22 mouse cellular contexts compared by ENCODE assay signal in genomic region chr3:124271229-124271628, GRCm38 (mm10). TPM values are rescaled to one million over a fixed set of nuclear protein-coding genes. Genes with fewer than 3 reads are reported as not detected.
DNase-seq lines count a peak whose midpoint lies in the region; ATAC-seq and TF ChIP-seq lines count a peak whose summit lies in the region.
"Had no signal": no experiment of that assay in that cellular context is flagged by ENCODE, and none has a peak within 500 bp of the region (broad histone marks: within the 10 kb centered on the region; RNA-seq: fewer than 3 reads in every experiment).

No protein-coding gene starts in this region.

- H3K36me3 ChIP-seq in embryonic facial prominence, embryonic 11.5 days (replicated peaks; ENCODE audit: control insufficient read depth, insufficient read depth, low read depth, low read length): no peaks in the 10 kb centered on the region
- H3K36me3 ChIP-seq in embryonic facial prominence, embryonic 10.5 days (replicated peaks): no peaks in the 10 kb centered on the region
- no peaks in the 10 kb centered on the region for H3K36me3 ChIP-seq in midbrain, embryonic 11.5 days (ENCODE audit: control insufficient read depth, insufficient read depth, low read length)
- H3K36me3 ChIP-seq in midbrain, embryonic 16.5 days (ENCODE audit: control insufficient read depth, insufficient read depth, low read length): no peaks in the 10 kb centered on the region
- H3K36me3 ChIP-seq in midbrain, embryonic 14.5 days (ENCODE audit: control insufficient read depth, insufficient read depth, low read length): no peaks in the 10 kb centered on the region
- H3K36me3 ChIP-seq in midbrain, embryonic 15.5 days (replicated peaks): no peaks in the 10 kb centered on the region
- H3K36me3 ChIP-seq: G1E had no signal

- DNase-seq in embryonic facial prominence, embryonic 11.5 days (ENCODE audit: low spot score): peak; percentile 32
- DNase-seq in embryonic facial prominence, embryonic 10.5 days (ENCODE audit: low spot score): no peak
- peak; percentile 76 for DNase-seq in midbrain, embryonic 11.5 days (ENCODE audit: low spot score, missing footprints)
- DNase-seq in midbrain, embryonic 14.5 days: peak; percentile 56
- DNase-seq in brain, embryonic 14.5 days (ENCODE audit: low read depth): peak; percentile 70
- no peak for DNase-seq in cerebellum, adult 18-20 months
- DNase-seq: adrenal gland, adult 2 months; adrenal gland, adult 8-10 months; adrenal gland, postnatal 10 days; adrenal gland, postnatal 14 days; adrenal gland, postnatal 25 days; adrenal gland, postnatal 36 days; B cell, adult 2 months; cerebellum, adult 11 months; cerebellum, adult 11-12 months had no signal

- no peak overlapping the region for H3K4me2 ChIP-seq in embryonic facial prominence, embryonic 11.5 days (ENCODE audit: low read depth, low read length)
- no peak overlapping the region for H3K4me2 ChIP-seq in midbrain, embryonic 11.5 days
- no peak overlapping the region for H3K4me2 ChIP-seq in midbrain, embryonic 16.5 days (ENCODE audit: low read length)
- no peak overlapping the region for H3K4me2 ChIP-seq in midbrain, embryonic 14.5 days (ENCODE audit: low read length)
- no peak overlapping the region for H3K4me2 ChIP-seq in midbrain, embryonic 15.5 days

- H3K9me3 ChIP-seq in embryonic facial prominence, embryonic 11.5 days (replicated peaks; ENCODE audit: control insufficient read depth, low read length): no peaks in the 10 kb centered on the region
- H3K9me3 ChIP-seq in embryonic facial prominence, embryonic 10.5 days: no peaks in the 10 kb centered on the region
- no peaks in the 10 kb centered on the region for H3K9me3 ChIP-seq in midbrain, embryonic 11.5 days (ENCODE audit: control insufficient read depth, low read length)
- no peaks in the 10 kb centered on the region for H3K9me3 ChIP-seq in midbrain, embryonic 16.5 days (replicated peaks; ENCODE audit: control insufficient read depth, low read length, poor library complexity, severe bottlenecking)
- H3K9me3 ChIP-seq in midbrain, embryonic 14.5 days (ENCODE audit: control insufficient read depth, low read length): no peaks in the 10 kb centered on the region
- no peaks in the 10 kb centered on the region for H3K9me3 ChIP-seq in midbrain, embryonic 15.5 days

- H3K4me3 ChIP-seq in embryonic facial prominence, embryonic 11.5 days (ENCODE audit: low read depth, low read length): no peak overlapping the region
- H3K4me3 ChIP-seq in embryonic facial prominence, embryonic 10.5 days: no peak overlapping the region
- no peak overlapping the region for H3K4me3 ChIP-seq in midbrain, embryonic 11.5 days (ENCODE audit: low read depth, low read length)
- no peak overlapping the region for H3K4me3 ChIP-seq in midbrain, embryonic 16.5 days (ENCODE audit: low read depth, low read length)
- no peak overlapping the region for H3K4me3 ChIP-seq in midbrain, embryonic 14.5 days (replicated peaks; ENCODE audit: low read depth, low read length)
- no peak overlapping the region for H3K4me3 ChIP-seq in midbrain, embryonic 15.5 days

- H3K9ac ChIP-seq in embryonic facial prominence, embryonic 11.5 days (replicated peaks; ENCODE audit: low read length): no peak overlapping the region
- no peak overlapping the region for H3K9ac ChIP-seq in midbrain, embryonic 11.5 days (ENCODE audit: low read length)
- no peak overlapping the region for H3K9ac ChIP-seq in midbrain, embryonic 16.5 days (ENCODE audit: low read depth, low read length)
- H3K9ac ChIP-seq in midbrain, embryonic 14.5 days (replicated peaks; ENCODE audit: low read length): no peak overlapping the region
- H3K9ac ChIP-seq in midbrain, embryonic 15.5 days: no peak overlapping the region

- H3K4me1 ChIP-seq in embryonic facial prominence, embryonic 11.5 days (ENCODE audit: control insufficient read depth, insufficient read depth, low read length): no peaks in the 10 kb centered on the region
- peaks cover 3% of the 10 kb centered on the region for H3K4me1 ChIP-seq in embryonic facial prominence, embryonic 10.5 days
- H3K4me1 ChIP-seq in midbrain, embryonic 11.5 days (ENCODE audit: control insufficient read depth, insufficient read depth, low read length): peaks cover 11% of the 10 kb centered on the region; the same call in 1 of the 2 replicates
- H3K4me1 ChIP-seq in midbrain, embryonic 16.5 days (ENCODE audit: control insufficient read depth, insufficient read depth, low read length): peaks cover 2% of the 10 kb centered on the region; the same call in 1 of the 2 replicates
- H3K4me1 ChIP-seq in midbrain, embryonic 14.5 days (ENCODE audit: control insufficient read depth, insufficient read depth, low read length): peaks cover 14% of the 10 kb centered on the region; the same call in 1 of the 2 replicates
- H3K4me1 ChIP-seq in midbrain, embryonic 15.5 days: peaks cover 11% of the 10 kb centered on the region

- H3K27me3 ChIP-seq in embryonic facial prominence, embryonic 11.5 days (ENCODE audit: control insufficient read depth, insufficient read depth, low read length): no peaks in the 10 kb centered on the region
- no peaks in the 10 kb centered on the region for H3K27me3 ChIP-seq in embryonic facial prominence, embryonic 10.5 days (replicated peaks; ENCODE audit: low read depth, poor library complexity, severe bottlenecking)
- H3K27me3 ChIP-seq in midbrain, embryonic 11.5 days (ENCODE audit: control insufficient read depth, insufficient read depth, low read length): no peaks in the 10 kb centered on the region
- no peaks in the 10 kb centered on the region for H3K27me3 ChIP-seq in midbrain, embryonic 16.5 days (ENCODE audit: control insufficient read depth, insufficient read depth, low read depth, low read length)
- H3K27me3 ChIP-seq in midbrain, embryonic 14.5 days (ENCODE audit: control insufficient read depth, insufficient read depth, low read length): no peaks in the 10 kb centered on the region
- no peaks in the 10 kb centered on the region for H3K27me3 ChIP-seq in midbrain, embryonic 15.5 days (replicated peaks)
- H3K27me3 ChIP-seq: CH12.LX had no signal

- 46% methylated on average over 4 of the region's 4 CpGs for WGBS in embryonic facial prominence, embryonic 11.5 days
- 55% methylated on average over 4 of the region's 4 CpGs for WGBS in embryonic facial prominence, embryonic 10.5 days
- WGBS in midbrain, embryonic 11.5 days: 64% methylated on average over 4 of the region's 4 CpGs
- WGBS in midbrain, embryonic 16.5 days: 27% methylated on average over 4 of the region's 4 CpGs
- WGBS in midbrain, embryonic 14.5 days: 26% methylated on average over 4 of the region's 4 CpGs
- 27% methylated on average over 4 of the region's 4 CpGs for WGBS in midbrain, embryonic 15.5 days

- no peak for ATAC-seq in embryonic facial prominence, embryonic 11.5 days (replicated peaks; ENCODE audit: insufficient number of reproducible peaks, low FRiP score, low TSS enrichment, low read depth)
- ATAC-seq in midbrain, embryonic 11.5 days (ENCODE audit: low FRiP score): no peak
- ATAC-seq in midbrain, embryonic 16.5 days: no peak
- no peak for ATAC-seq in midbrain, embryonic 14.5 days (ENCODE audit: low FRiP score, low TSS enrichment)
- no peak; the same call in 1 of the 2 replicates for ATAC-seq in midbrain, embryonic 15.5 days (replicated peaks)
- ATAC-seq: activated CD4-positive, CD25-positive, alpha-beta regulatory T cell, adult 4 months; CD4-positive, CD25-positive, alpha-beta regulatory T cell, adult 4 months; Patski had no signal

- no peak overlapping the region for H3K27ac ChIP-seq in embryonic facial prominence, embryonic 11.5 days (replicated peaks; ENCODE audit: low read depth, low read length)
- H3K27ac ChIP-seq in embryonic facial prominence, embryonic 10.5 days (replicated peaks): no peak overlapping the region
- no peak overlapping the region for H3K27ac ChIP-seq in midbrain, embryonic 11.5 days (ENCODE audit: low read depth, low read length)
- no peak overlapping the region for H3K27ac ChIP-seq in midbrain, embryonic 16.5 days (ENCODE audit: low read length)
- H3K27ac ChIP-seq in midbrain, embryonic 14.5 days (replicated peaks; ENCODE audit: low read depth, low read length): no peak overlapping the region
- no peak overlapping the region for H3K27ac ChIP-seq in midbrain, embryonic 15.5 days

- no peak for TF ChIP-seq CTCF in brain, embryonic 14.5 days (IDR thresholded peaks at IDR 0.05; ENCODE audit: borderline replicate concordance, extremely low read depth, insufficient read depth, insufficient read length)

- no peak for TF ChIP-seq POLR2A in brain, embryonic 14.5 days (IDR thresholded peaks at IDR 0.05; ENCODE audit: borderline replicate concordance, extremely low read depth, insufficient read depth, insufficient read length, poor library complexity, severe bottlenecking)

RNA-seq across cellular contexts. Expression of gene Tram1l1, which starts 49.4 kb away (rescaled TPM):
- polyA plus RNA-seq in embryonic facial prominence, embryonic 11.5 days (2014; fragmentation: Nextera tagmentation; extraction: Ambion mirVana): 18.1 and 19.3 TPM in 2 replicates
- 10.9 TPM in 2 replicates for polyA plus RNA-seq in embryonic facial prominence, embryonic 10.5 days (2016; fragmentation: Nextera tagmentation; extraction: Ambion mirVana)
- 28.5 and 33.0 TPM in 2 replicates for polyA plus RNA-seq in midbrain, embryonic 11.5 days (2014; fragmentation: Nextera tagmentation; extraction: Ambion mirVana)
- 56.9 and 59.2 TPM in 2 replicates for polyA plus RNA-seq in midbrain, embryonic 16.5 days (2015; fragmentation: Nextera tagmentation; extraction: Ambion mirVana)
- 57.2 and 57.6 TPM in 2 replicates for polyA plus RNA-seq in midbrain, embryonic 14.5 days (2014; fragmentation: Nextera tagmentation; extraction: Ambion mirVana)
- polyA plus RNA-seq in midbrain, embryonic 15.5 days (2015; fragmentation: Nextera tagmentation; extraction: Ambion mirVana): 54.5 and 57.4 TPM in 2 replicates
- 31.3 and 32.2 TPM in 2 replicates for polyA plus RNA-seq in brain, embryonic 14.5 days (2012; rRNA removed)
- polyA plus RNA-seq: activated CD4-positive, CD25-positive, alpha-beta regulatory T cell, adult 4 months; CD4-positive, CD25-positive, alpha-beta regulatory T cell, adult 4 months; G1E; Patski had no signal

Comparison
In these comparisons a context has a peak if more than half of its experiments do, and no peak if none do; other contexts are left out.
1. DNase-seq: peak in embryonic facial prominence, embryonic 11.5 days (single experiment), midbrain, embryonic 11.5 days (single experiment), midbrain, embryonic 14.5 days (single experiment) and brain, embryonic 14.5 days (single experiment); none in embryonic facial prominence, embryonic 10.5 days (single experiment) and cerebellum, adult 18-20 months (0 of 2).